Mouse (Mus musculus) mouse trophoblast stem cell (cell line): ENCODE measurements around the gene Commd1.

ENCODE experiments used
- in situ Hi-C, 2 experiments: fragments of 300-500 bp; cut with MseI, MboI; formaldehyde crosslinking; loops; 2 replicates in 1 of 2; 3 replicates in 1 of 2; pipeline ENCODE4 v1.15.1; 2025

The Commd1 gene

DNA sequence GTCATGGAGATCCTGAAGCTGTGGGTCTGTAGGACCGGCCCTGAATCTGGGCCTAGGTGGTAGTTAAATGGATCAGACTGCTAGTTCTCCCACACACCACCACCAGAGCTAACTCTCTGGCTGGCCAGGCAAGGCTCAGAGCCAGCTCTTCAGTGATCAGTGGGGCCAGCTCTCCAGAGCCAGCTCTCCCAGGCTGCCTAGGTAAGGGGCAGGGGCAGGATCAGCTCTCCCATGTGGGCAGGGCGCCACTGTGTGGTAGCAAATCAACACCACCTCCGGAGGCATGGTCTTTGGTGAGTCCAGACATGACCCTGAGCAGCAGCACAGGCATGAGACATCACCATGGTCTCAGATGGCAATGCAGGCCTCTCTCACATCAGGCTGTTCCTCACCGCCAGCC lies 25.4 kb downstream of the Commd1 start:
- in situ Hi-C loops = loop anchor here (5.0 to 25.0 kb wide), 4 partner anchors 170 to 720 kb away; no protein-coding TSS in a partner anchor

GRCm38 (mm10) chr11:22956346-22956745 lies 25.8 kb downstream of the Commd1 start:
- in situ Hi-C loops = loop anchor here (5.0 to 25.0 kb wide), 4 partner anchors 169 to 719 kb away; no protein-coding TSS in a partner anchor

DNA sequence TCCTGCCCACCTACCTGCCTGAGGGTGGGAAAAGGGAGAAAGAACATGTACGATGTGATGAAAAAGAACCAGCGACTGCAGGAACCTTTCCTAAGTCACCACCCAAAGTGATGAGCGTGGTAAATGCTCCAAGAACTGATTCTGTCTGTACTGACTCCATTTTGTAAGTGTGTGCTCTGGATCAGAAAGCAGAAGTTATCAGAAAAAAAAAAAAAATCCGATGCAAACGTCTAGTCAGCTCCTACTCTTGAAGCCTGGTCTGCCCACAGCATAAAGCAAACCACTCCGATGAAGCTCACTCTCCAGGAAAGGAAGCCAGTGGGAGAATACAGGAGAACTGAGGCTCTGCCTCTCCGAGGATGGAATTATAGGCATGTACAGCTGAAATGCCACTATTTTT lies 29.5 kb downstream of the Commd1 start:
- in situ Hi-C loops = loop anchor here (10.0 to 25.0 kb wide), 3 partner anchors 165 to 715 kb away; no protein-coding TSS in a partner anchor

GRCm38 (mm10) chr11:22950131-22950530 lies 32.1 kb downstream of the Commd1 start:
- in situ Hi-C loops = loop anchor here (10.0 to 25.0 kb wide), 3 partner anchors 163 to 713 kb away; no protein-coding TSS in a partner anchor

DNA sequence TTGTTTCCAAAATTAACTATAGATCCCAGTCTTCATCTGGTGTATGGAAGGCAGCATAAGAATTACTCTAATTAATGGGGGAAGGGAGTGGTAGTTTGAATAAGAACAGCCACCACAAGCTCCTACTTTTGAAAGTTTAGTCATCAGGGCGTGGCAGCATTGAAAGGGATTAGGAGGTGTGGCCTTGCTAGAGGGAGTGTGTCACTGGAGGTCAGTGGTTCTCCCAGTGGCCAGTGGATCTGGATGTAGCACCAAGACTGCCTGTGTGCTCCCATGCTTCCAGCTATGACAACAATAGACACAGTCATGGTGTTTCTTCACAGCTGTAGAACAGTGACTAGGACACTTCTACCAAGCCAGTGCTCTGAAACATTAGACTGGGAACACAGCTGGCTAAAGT lies 33.1 kb downstream of the Commd1 start:
- in situ Hi-C loops = no loop called here

GRCm38 (mm10) chr11:22938983-22939382 lies 43.2 kb downstream of the Commd1 start:
- in situ Hi-C loops = no loop called here

DNA sequence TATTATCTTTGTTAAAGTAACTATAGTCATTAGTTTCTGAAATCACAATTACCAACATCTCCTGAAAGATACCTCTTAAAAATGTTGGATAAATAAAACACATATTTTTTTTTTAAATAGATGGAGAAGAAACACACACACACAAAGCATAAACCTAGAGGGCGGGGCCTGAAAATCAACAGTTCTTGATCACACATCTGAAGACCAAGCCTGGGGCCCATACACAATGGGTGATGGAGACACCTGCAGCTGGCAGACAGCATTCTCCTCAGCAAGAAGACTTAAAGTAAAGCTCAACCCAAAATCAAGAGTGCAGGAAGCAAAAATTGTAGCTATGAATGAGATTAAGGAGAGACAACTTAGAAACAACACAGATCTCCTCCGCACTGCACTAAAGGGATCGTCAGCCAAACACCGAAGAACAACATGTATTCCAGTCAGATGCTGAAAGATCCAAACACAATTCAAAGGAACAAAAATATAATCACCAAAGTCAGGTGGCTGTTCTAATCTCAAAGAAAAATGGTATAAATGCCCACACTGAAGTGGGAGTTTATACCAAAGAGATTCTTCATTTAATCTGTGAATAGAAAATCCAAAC lies 44.4 kb downstream of the Commd1 start:
- in situ Hi-C loops = no loop called here

DNA sequence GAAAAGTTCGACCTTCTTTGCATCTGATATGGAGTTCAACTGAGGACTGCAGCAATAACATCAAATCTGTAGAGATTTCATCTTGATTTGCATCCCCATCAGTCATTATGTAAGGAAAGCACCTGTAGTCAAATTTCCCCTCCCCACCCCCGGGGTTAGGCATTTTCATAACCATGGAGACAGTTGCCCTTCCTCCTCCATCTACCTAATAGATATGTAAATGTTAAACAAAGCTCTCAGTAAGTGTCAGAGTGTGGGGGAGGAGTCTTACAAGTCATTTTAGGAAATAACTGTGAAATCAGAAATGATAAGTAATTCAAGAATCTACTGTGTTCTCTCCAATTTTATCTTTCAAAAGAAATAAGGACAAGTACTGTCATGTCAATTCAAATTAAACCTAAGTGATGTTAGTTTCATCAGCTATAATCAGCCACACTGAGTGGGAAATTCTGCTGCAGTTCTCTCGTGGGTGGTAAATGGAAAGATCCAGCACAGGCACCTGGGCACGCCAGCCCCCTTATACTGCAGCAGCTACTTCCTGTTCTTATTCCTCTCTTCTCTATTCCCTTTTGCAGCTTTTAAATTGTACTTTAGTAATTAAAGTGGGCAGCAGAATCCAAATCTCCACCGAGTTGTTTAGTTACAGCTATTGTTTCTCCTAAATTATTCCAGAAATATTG lies 45.6 kb downstream of the Commd1 start:
- in situ Hi-C loops = no loop called here

DNA sequence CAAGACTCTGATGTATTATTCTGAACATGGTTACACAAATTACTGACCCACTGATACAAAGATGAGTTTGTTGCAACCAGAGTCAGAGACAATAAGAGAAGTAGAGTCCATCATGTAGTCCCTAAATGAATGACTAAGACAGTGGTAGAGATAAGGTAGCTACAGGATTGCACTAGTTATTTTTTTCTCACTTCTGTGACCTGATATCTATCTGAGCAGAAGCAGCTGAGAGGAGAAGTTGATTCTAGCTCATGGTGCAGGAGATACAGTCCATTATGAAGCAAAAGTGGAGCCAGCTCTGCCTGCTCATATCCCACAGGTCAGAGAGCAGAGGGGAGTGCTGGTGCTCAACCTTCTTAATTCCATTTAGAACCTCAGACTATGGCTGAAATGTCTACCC lies 50.0 kb downstream of the Commd1 start:
- in situ Hi-C loops = no loop called here

- in situ Hi-C loops = no loop called here
Observed at GRCm38 (mm10) chr11:22931320-22931905, 50.8 kb downstream of the Commd1 start.

DNA sequence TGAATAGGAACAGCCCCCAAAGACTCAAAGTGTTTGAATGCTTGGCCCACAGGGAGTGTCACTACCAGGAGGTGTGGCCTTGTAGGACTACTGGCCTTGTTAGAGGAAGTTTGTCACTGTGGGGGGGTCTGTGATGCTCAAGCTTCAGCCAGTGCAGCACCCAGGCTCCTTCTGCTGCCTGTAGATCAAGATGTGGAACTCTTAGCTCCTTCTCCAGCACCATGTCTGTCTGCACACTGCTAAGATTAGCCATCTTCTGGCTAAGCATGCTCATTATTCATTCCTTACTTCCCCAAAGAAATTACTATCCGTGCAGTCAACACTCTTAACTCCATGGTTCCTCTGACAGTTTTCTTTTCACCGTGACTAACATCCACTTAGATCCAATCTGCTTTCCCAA lies 52.1 kb downstream of the Commd1 start:
- in situ Hi-C loops = no loop called here

DNA sequence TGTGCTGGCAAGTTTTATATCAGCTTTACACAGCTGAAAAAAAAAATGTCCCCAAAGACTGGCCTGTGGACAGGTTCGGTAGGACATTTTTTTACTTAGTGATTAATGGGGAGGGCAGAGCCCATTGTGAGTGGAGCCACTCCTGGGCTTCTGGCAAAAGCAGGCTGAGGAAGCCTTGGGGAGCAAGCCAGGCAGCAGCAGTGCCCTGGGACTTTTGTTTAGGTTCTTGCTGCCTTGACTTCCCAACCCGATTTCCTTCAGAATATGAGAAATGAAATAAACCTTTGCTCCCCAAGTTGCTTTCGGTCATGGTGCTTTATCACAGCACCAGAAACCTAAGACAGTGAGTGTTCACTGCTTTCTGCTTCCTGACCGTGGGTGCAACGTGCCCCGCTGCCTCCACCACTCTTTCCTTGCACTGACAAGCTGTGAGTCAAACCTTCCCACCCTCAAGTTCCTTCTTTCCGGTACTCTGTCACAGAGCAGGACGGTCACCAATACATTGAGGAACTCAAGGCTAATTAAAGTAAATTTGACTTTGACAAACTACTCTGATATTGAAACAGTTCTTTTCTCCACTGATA lies 53.5 kb downstream of the Commd1 start:
- in situ Hi-C loops = no loop called here

DNA sequence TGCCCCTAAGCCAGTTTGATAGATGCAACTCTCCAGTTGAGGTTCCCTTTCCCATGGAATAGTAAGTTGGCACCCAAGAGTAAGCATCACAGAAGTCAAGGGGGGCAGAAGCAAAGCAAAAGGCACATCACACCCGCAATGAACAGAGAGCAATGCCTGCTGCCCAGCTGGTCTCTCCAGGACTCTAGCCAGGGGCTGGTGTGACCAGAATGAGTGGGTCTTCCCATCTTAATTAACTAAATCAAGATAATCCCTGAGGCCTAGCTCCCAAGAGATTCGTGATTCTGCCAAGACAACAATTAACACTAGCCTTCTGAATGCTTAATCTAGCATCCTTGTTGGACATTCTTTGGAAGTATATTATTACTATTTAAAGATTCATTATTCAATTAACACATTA lies 58.6 kb downstream of the Commd1 start:
- in situ Hi-C loops = no loop called here

GRCm38 (mm10) chr11:22922546-22922945 lies 59.6 kb downstream of the Commd1 start:
- in situ Hi-C loops = no loop called here

DNA sequence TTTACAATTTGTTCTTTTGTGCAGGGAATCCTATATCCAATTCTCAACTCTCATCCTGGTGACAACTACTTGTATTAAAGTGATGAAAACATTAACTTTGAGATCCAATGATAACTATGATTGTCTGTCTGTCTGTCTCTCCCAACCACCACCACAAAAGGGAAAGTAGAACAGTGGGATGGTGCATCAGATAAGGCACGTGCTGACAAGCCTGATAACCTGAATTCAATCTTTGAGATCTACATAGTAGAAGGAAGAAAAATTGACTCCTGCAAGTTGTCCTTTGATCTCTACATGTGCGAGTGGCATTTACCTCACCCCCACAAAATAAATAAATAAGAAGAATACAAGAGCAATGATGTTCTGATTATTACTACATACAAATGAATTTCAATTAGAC lies 62.8 kb downstream of the Commd1 start:
- in situ Hi-C loops = no loop called here

DNA sequence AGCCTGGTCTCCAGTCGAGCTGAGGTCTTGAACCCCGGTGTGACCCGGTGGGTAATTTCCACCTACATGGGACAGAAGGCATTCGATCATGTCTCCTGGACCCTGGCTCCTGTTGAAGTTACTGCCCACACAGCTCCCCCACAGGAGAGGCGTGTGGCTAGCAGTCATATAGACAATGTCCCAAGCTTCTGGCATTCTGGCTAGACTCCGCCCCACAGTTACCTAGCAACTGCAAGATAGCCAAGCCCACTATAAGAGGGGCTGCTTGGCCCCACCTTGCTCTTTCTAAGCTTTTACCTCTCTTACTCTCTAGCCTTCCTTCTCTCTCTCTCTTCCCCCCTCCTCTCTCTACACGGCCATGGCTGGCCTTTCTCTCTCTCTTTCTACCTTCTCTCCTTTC lies 64.4 kb downstream of the Commd1 start:
- in situ Hi-C loops = no loop called here

DNA sequence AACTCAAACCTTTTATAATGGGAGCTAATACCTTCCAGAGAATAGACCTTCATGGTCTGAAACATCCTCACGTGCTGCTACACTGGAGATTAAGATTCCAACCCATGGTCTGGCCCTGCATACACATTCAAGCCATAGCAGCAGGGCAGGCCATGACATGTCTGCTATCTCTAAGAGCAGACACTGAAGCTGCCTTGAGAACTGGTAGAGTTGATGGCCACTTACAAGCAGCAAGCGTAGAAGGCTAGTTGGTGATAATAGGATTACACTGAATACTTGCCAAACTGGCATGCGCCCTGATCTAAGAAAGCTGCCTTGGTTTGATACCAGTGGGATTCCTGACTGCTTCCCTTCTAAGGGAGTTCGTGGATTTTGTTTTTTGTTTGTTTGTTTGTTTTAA lies 68.4 kb downstream of the Commd1 start:
- in situ Hi-C loops = no loop called here

DNA sequence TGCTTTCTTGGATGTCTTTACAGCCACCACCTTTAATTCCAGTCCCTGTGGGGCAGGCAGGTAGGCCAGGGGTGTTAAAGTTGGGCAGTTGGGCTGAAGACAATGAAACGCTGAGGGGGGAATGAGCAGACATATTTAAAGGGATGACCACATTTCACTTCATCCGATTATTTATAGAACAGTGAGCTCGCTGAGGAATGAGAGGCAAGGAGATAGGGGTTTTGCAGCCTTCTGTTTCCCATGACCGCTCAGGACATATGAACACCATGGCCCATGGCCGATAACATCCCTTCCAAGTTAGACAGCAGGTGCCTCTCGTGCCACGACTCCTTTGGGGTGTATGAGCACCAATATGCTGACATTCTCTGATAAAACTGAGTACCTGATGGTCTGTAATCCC lies 70.4 kb downstream of the Commd1 start:
- in situ Hi-C loops = no loop called here

GRCm38 (mm10) chr11:22906453-22906865 lies 75.7 kb downstream of the Commd1 start:
- in situ Hi-C loops = no loop called here

DNA sequence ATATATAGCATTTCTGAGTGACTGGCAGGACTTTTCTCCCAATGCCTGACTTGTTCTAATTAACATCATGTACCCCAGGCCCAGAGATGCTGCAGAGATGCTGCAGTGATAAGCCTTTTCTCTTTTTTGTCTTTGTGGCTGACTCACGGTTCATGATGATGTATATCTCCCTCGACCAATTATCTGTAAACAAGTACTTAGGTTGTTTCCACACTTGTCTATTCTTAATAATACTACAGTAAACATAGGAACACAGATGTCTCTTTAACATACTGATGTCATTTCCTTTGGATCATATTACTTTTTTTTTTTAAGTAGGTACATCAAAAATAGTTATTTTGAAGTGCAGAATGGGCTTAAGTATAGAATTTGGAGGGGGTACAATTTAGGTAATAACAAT lies 79.3 kb downstream of the Commd1 start:
- in situ Hi-C loops = no loop called here

DNA sequence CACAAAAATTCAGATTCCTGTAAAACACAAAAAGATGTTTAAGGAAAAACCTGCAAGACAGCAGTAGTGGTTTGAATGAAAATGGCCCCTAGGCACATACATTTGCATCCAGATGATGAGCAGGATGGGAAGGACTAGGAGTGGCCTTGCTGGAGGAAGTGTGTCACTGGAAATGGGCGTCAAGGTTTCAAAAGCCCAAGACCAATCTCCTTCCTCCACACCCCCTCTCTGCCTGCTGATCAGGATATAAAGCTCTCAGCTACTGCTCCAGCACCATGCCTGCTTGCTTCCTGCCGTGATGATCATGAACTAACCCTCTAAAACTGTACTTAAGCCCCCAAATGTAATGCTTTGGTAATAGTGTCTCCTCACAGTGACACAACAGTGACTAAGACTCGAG lies 82.1 kb downstream of the Commd1 start:
- in situ Hi-C loops = no loop called here

- in situ Hi-C loops = no loop called here
Observed at GRCm38 (mm10) chr11:22897642-22898041, 84.5 kb downstream of the Commd1 start.

GRCm38 (mm10) chr11:22897127-22897526 lies 85.1 kb downstream of the Commd1 start:
- in situ Hi-C loops = no loop called here
